Mouse (Mus musculus): Measurements from ENCODE around the gene 4930455H04Rik.

GRCm38 (mm10) chr3:116993011-116993410 lies 24.9 kb downstream of the 4930455H04Rik start:
- TF ChIP-seq CTCF (IDR thresholded peaks at IDR 0.05; ENCODE audit: low read depth) (no peak), EP300 (IDR thresholded peaks at IDR 0.05; ENCODE audit: low read depth) (no peak)
